Mouse (Mus musculus): ENCODE data around the gene Ap1b1. TPM values are rescaled to one million over a fixed set of nuclear protein-coding genes. Genes with fewer than 3 reads are reported as not detected.
"Not testable (repeated sequence)": the region's sequence is repeated elsewhere in the genome, so short reads cannot be mapped to it uniquely, and the experiment has no call there.

Ap1b1 gene
- polyA plus RNA-seq, 1 experiment from 2014 or later: 54.4 TPM

GRCm38 (mm10) chr11:5065056-5065821 is 78.6 kb downstream of the Ap1b1 start, which contains the start of gene Gas2l1:
Gene Gas2l1 (minus strand): TSS chr11:5065327.
- H3K9ac ChIP-seq: peak within 1 kb of the TSS; percentile 79
- H3K4me2 ChIP-seq (replicated peaks): peak within 1 kb of the TSS; percentile 96
- peak within 1 kb of the TSS; percentile 28; the same call in 1 of the 2 replicates for H3K27ac ChIP-seq
- H3K36me3 ChIP-seq: peaks cover 35% of the 10 kb centered on the region
- H3K27me3 ChIP-seq: peaks cover 46% of the 10 kb centered on the region
- ATAC-seq (ENCODE audit: low FRiP score, low read depth): peak; percentile 82
- peak within 1 kb of the TSS; percentile 76 for H3K4me3 ChIP-seq
- H3K9me3 ChIP-seq: no peaks in the 10 kb centered on the region
- WGBS: under 1% methylated on average over 49 of the region's 50 CpGs
- peaks cover 45% of the 10 kb centered on the region for H3K4me1 ChIP-seq

GRCm38 (mm10) chr11:5067063-5067462 is 80.4 kb downstream of the Ap1b1 start:
- Histone ChIP-seq H3K36me3 (peaks cover 42% of the 10 kb centered on the region), H3K27me3 (peaks cover 27% of the 10 kb centered on the region), H3K9ac (no peak overlapping the region), H3K27ac (no peak overlapping the region), H3K4me3 (no peak overlapping the region), H3K9me3 (no peaks in the 10 kb centered on the region), H3K4me2 (replicated peaks) (no peak overlapping the region), H3K4me1 (peaks cover 28% of the 10 kb centered on the region)
- ATAC-seq (ENCODE audit: low FRiP score, low read depth): no peak

GRCm38 (mm10) chr11:5068126-5068971 is 81.7 kb downstream of the Ap1b1 start:
- peaks cover 55% of the 10 kb centered on the region for H3K36me3 ChIP-seq
- peaks cover 14% of the 10 kb centered on the region for H3K27me3 ChIP-seq
- WGBS: 86% methylated on average over 9 of the region's 9 CpGs

GRCm38 (mm10) chr11:5074882-5075281 is 88.3 kb downstream of the Ap1b1 start:
- H3K9me3 ChIP-seq: no peaks in the 10 kb centered on the region
- no peak overlapping the region for H3K27ac ChIP-seq
- peaks cover 84% of the 10 kb centered on the region for H3K36me3 ChIP-seq
- H3K4me1 ChIP-seq: no peaks in the 10 kb centered on the region
- H3K4me2 ChIP-seq (replicated peaks): no peak overlapping the region
- ATAC-seq (ENCODE audit: low FRiP score, low read depth): no peak
- no peaks in the 10 kb centered on the region for H3K27me3 ChIP-seq
- H3K9ac ChIP-seq: no peak overlapping the region
- H3K4me3 ChIP-seq: no peak overlapping the region
- WGBS: 76% methylated on average over 4 of the region's 4 CpGs

More at GRCm38 (mm10) chr11:5068126-5068971, 81.7 kb downstream of the Ap1b1 start:
- Histone ChIP-seq H3K27ac (no peak overlapping the region), H3K4me3 (no peak overlapping the region), H3K4me2 (replicated peaks) (no peak overlapping the region), H3K9ac (no peak overlapping the region), H3K9me3 (no peaks in the 10 kb centered on the region), H3K4me1 (peaks cover 15% of the 10 kb centered on the region)
- no peak for ATAC-seq (ENCODE audit: low FRiP score, low read depth)

- peaks cover 84% of the 10 kb centered on the region for H3K36me3 ChIP-seq
- H3K27me3 ChIP-seq: no peaks in the 10 kb centered on the region
- no peak overlapping the region for H3K4me3 ChIP-seq
- no peak overlapping the region for H3K9ac ChIP-seq
- H3K4me2 ChIP-seq (replicated peaks): no peak overlapping the region
- no peak overlapping the region for H3K27ac ChIP-seq
- H3K4me1 ChIP-seq: no peaks in the 10 kb centered on the region
- ATAC-seq (ENCODE audit: low FRiP score, low read depth): no peak
- no peaks in the 10 kb centered on the region for H3K9me3 ChIP-seq
These were observed 89.1 kb downstream of the Ap1b1 start for GRCm38 (mm10) chr11:5075760-5076159.

GRCm38 (mm10) chr11:5076843-5077242 is 90.2 kb downstream of the Ap1b1 start:
- not testable (repeated sequence) for H3K9me3 ChIP-seq; ATAC-seq (ENCODE audit: low FRiP score, low read depth); H3K4me1 ChIP-seq; H3K9ac ChIP-seq; H3K27ac ChIP-seq; H3K4me3 ChIP-seq; H3K27me3 ChIP-seq; H3K4me2 ChIP-seq (replicated peaks)
- H3K36me3 ChIP-seq: peaks cover 79% of the 10 kb centered on the region
- WGBS: 80% methylated on average over 4 of the region's 5 CpGs

- Histone ChIP-seq H3K4me1 (0 out of 2 replicates have a peak, but pooled peaks cover 3% of the 10 kb centered on the region), H3K4me2 (replicated peaks) (no peak overlapping the region), H3K9ac (no peak overlapping the region), H3K9me3 (no peaks in the 10 kb centered on the region), H3K4me3 (no peak overlapping the region), H3K27ac (no peak overlapping the region), H3K36me3 (peaks cover 79% of the 10 kb centered on the region), H3K27me3 (no peaks in the 10 kb centered on the region)
- no peak for ATAC-seq (ENCODE audit: low FRiP score, low read depth)
- WGBS: 92% methylated on average over 1 of the region's 1 CpGs
These were observed 102.5 kb downstream of the Ap1b1 start for GRCm38 (mm10) chr11:5089147-5089546.

GRCm38 (mm10) chr11:5091706-5092105 is 105.1 kb downstream of the Ap1b1 start:
- Histone ChIP-seq H3K9ac (no peak overlapping the region), H3K4me2 (replicated peaks) (no peak overlapping the region), H3K4me3 (no peak overlapping the region), H3K27me3 (no peaks in the 10 kb centered on the region), H3K9me3 (no peaks in the 10 kb centered on the region), H3K36me3 (peaks cover 53% of the 10 kb centered on the region), H3K4me1 (peaks cover 15% of the 10 kb centered on the region), H3K27ac (no peak overlapping the region)
- WGBS: 46% methylated on average over 2 of the region's 2 CpGs
- ATAC-seq (ENCODE audit: low FRiP score, low read depth): no peak

Small RNAs within 50 kb of the gene (microRNA-seq; reads per million reads assigned to microRNA genes)
- gene Gm47296: not detected

Other genes starting within 250 kb of the Ap1b1 start
- gene Cabp7, start 240.0 kb upstream of the Ap1b1 start, polyA plus RNA-seq (2015; fragmentation: Nextera tagmentation; extraction: Ambion mirVana): 0.13 and 0.23 TPM in 2 replicates
- 55.2 and 56.9 TPM in 2 replicates for gene Nf2, start 137.3 kb upstream of the Ap1b1 start, polyA plus RNA-seq (2015; fragmentation: Nextera tagmentation; extraction: Ambion mirVana)
- gene Nipsnap1, start 112.9 kb upstream of the Ap1b1 start, polyA plus RNA-seq (2015; fragmentation: Nextera tagmentation; extraction: Ambion mirVana): 75.2 and 78.7 TPM in 2 replicates
- gene Thoc5, start 91.5 kb upstream of the Ap1b1 start, polyA plus RNA-seq (2015; fragmentation: Nextera tagmentation; extraction: Ambion mirVana): 36.2 and 36.9 TPM in 2 replicates
- 0.08 and 0.18 TPM in 2 replicates for gene Nefh, start 38.8 kb upstream of the Ap1b1 start, polyA plus RNA-seq (2015; fragmentation: Nextera tagmentation; extraction: Ambion mirVana)
- gene Rasl10a, start 71.3 kb downstream of the Ap1b1 start, polyA plus RNA-seq (2015; fragmentation: Nextera tagmentation; extraction: Ambion mirVana): 4.2 and 5.2 TPM in 2 replicates
- gene Gas2l1, start 78.5 kb downstream of the Ap1b1 start, polyA plus RNA-seq (2015; fragmentation: Nextera tagmentation; extraction: Ambion mirVana): 25.5 and 28.4 TPM in 2 replicates
- gene Rhbdd3, start 112.1 kb downstream of the Ap1b1 start, polyA plus RNA-seq (2015; fragmentation: Nextera tagmentation; extraction: Ambion mirVana): 25.1 and 25.9 TPM in 2 replicates
- 920 and 938 TPM in 2 replicates for gene Ewsr1, start 112.4 kb downstream of the Ap1b1 start, polyA plus RNA-seq (2015; fragmentation: Nextera tagmentation; extraction: Ambion mirVana)
- gene Emid1, start 165.4 kb downstream of the Ap1b1 start, polyA plus RNA-seq (2015; fragmentation: Nextera tagmentation; extraction: Ambion mirVana): 28.9 and 29.1 TPM in 2 replicates

All from limb, embryonic 13.5 days (tissue).